Mouse (Mus musculus) small intestine, adult 2 months (tissue): ENCODE data around the gene Ccdc8.

Experiments used
- CTCF ChIP-seq: fragments of 200-500 bp; IDR thresholded peaks from 2 replicates; pipeline ENCODE4 v1.5.1; 2012; ENCODE audit warnings: low read depth, mild to moderate bottlenecking, control low read depth, inconsistent platforms, low read length, moderate library complexity, mixed read lengths; ENCODE audit not compliant: insufficient replicate concordance, insufficient read length; ENCODE audit errors: extremely low read depth
- POLR2A ChIP-seq: fragments of 200-500 bp; IDR thresholded peaks from 2 replicates; pipeline ENCODE4 v1.6.1; 2012; ENCODE audit warnings: low read depth, mild to moderate bottlenecking, control low read depth, inconsistent platforms, low read length, moderate library complexity

GRCm38 (mm10) chr7:17025505-17025894, 33.0 kb downstream of the Ccdc8 start:
- no peak for TF ChIP-seq CTCF
- no peak for TF ChIP-seq POLR2A
